Mouse (Mus musculus) thymus, adult 2 months (tissue): ENCODE data around the gene Mphosph6.

ENCODE experiments used
- CTCF ChIP-seq: fragments of 200-500 bp; IDR thresholded peaks from 2 replicates; pipeline ENCODE4 v1.5.1; 2012; ENCODE audit warnings: mild to moderate bottlenecking, control low read depth, low read length, moderate library complexity, borderline replicate concordance; ENCODE audit not compliant: control insufficient read depth, poor library complexity, insufficient read depth; ENCODE audit errors: extremely low read depth
- POLR2A ChIP-seq: fragments of 200-500 bp; IDR thresholded peaks from 2 replicates; pipeline ENCODE4 v1.6.1; 2012; ENCODE audit warnings: mild to moderate bottlenecking, low read length, control low read depth, moderate library complexity; ENCODE audit not compliant: control insufficient read depth, poor library complexity, insufficient read depth; ENCODE audit errors: extremely low read depth

GRCm38 (mm10) chr8:117779344-117779743 is 22.4 kb downstream of the Mphosph6 start:
- TF ChIP-seq CTCF = no peak
- no peak for TF ChIP-seq POLR2A
